Mouse (Mus musculus) liver, embryonic 16.5 days (tissue): ENCODE data around the gene Sycn. TPM values are rescaled to one million over a fixed set of nuclear protein-coding genes. Genes with fewer than 3 reads are reported as not detected.
A peak's percentile ranks its signal among the peaks of the same experiment; 100 is the strongest.

Experiments
- ATAC-seq: fragments of 200-750 bp; cut with Nextera tagmentation; 2 replicates; pipeline ENCODE4 v1.8.0; 2017; ENCODE audit warnings: low read depth, mild to moderate bottlenecking, moderate number of reproducible peaks, moderate library complexity
- H3K27ac ChIP-seq: fragments of 300-500 bp; sonication (generic); 2 replicates; pipeline ENCODE4 v1.5.1; 2014; ENCODE audit warnings: mild to moderate bottlenecking, low read length
- H3K27me3 ChIP-seq: fragments of 300-500 bp; sonication (generic); 2 replicates; pipeline ENCODE4 v1.6.1; 2014; ENCODE audit warnings: low read depth, low read length, mixed read lengths; ENCODE audit not compliant: control insufficient read depth, insufficient read depth
- H3K36me3 ChIP-seq: fragments of 300-500 bp; sonication (generic); 2 replicates; pipeline ENCODE4 v1.6.1; 2014; ENCODE audit warnings: mild to moderate bottlenecking; ENCODE audit not compliant: control insufficient read depth, insufficient read depth
- H3K4me1 ChIP-seq: fragments of 300-500 bp; sonication (generic); 2 replicates; pipeline ENCODE4 v1.6.1; 2014; ENCODE audit warnings: low read depth, low read length, mixed read lengths; ENCODE audit not compliant: control insufficient read depth
- H3K4me2 ChIP-seq: fragments of 300-500 bp; sonication (generic); 2 replicates; pipeline ENCODE4 v1.6.1; 2014; ENCODE audit warnings: low read depth, low read length, mixed read lengths
- H3K4me3 ChIP-seq: fragments of 300-500 bp; sonication (generic); 2 replicates; pipeline ENCODE4 v1.5.1; 2014; ENCODE audit warnings: low read depth, mild to moderate bottlenecking, low read length
- H3K9ac ChIP-seq: fragments of 300-500 bp; sonication (generic); 2 replicates; pipeline ENCODE4 v1.6.1; 2014; ENCODE audit warnings: low read depth, low read length
- H3K9me3 ChIP-seq: fragments of 300-500 bp; sonication (generic); replicated peaks from 2 replicates; pipeline ENCODE4 v1.6.1; 2016; ENCODE audit warnings: low read length; ENCODE audit not compliant: control insufficient read depth
- WGBS: fragments of 180-500 bp; shearing (Covaris S2); extraction: QIAGEN DNeasy Blood & Tissue Kit; methylation state at CpG from one replicate; pipeline ENCODE4 v1.1.7; 2014; ENCODE audit not compliant: insufficient replicate concordance; 5-methylcytosine and 5-hydroxymethylcytosine counted together
- polyA plus RNA-seq: library from polyadenylated mRNA; unstranded; fragments of >200 nt; fragmentation: Nextera tagmentation; extraction: Ambion mirVana; gene quantifications from 2 replicates; pipeline ENCODE4 v1.2.1, GENCODE M21; 2015

Gene Sycn
- polyA plus RNA-seq, 1 experiment from 2014 or later: 2.5 TPM

DNA sequence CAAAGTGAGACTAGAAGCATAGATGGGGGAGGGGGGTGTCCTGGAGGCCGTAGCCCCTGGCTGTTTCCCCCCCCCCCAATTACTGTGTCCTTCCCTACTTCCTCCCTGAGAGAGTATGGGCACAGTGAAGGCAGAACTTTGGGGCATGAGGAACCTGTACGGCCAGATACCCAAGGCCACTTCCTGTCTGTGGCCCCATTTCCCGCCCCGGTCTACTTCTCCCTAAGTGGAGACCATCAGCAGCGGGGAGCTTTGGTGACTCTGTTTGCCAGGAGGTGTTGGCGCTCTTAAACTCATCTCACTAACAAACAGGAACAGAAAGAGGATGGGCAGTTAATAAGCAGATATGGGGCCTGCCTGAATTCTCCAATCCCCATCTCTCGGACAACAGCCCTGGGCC, 6.9 kb downstream of the Sycn start:
- Histone ChIP-seq H3K4me1 (no peaks in the 10 kb centered on the region), H3K27me3 (peaks cover 36% of the 10 kb centered on the region), H3K4me3 (no peak overlapping the region), H3K4me2 (0 out of 2 replicates have a peak overlapping the region, but pooled peaks have one; percentile 5), H3K36me3 (no peaks in the 10 kb centered on the region), H3K27ac (no peak overlapping the region), H3K9ac (no peak overlapping the region), H3K9me3 (no peaks in the 10 kb centered on the region)
- WGBS: 18% methylated on average over 7 of the region's 7 CpGs
- no peak for ATAC-seq

- no peak overlapping the region for H3K9ac ChIP-seq
- H3K4me2 ChIP-seq: no peak overlapping the region
- no peaks in the 10 kb centered on the region for H3K36me3 ChIP-seq
- 69% methylated on average over 6 of the region's 6 CpGs for WGBS
- H3K9me3 ChIP-seq: no peaks in the 10 kb centered on the region
- H3K27ac ChIP-seq: no peak overlapping the region
- H3K4me3 ChIP-seq: no peak overlapping the region
- no peaks in the 10 kb centered on the region for H3K27me3 ChIP-seq
- H3K4me1 ChIP-seq: peaks cover 4% of the 10 kb centered on the region; the same call in 1 of the 2 replicates
- ATAC-seq: no peak
Measured at GRCm38 (mm10) chr7:28553076-28553475, 12.4 kb downstream of the Sycn start.

DNA sequence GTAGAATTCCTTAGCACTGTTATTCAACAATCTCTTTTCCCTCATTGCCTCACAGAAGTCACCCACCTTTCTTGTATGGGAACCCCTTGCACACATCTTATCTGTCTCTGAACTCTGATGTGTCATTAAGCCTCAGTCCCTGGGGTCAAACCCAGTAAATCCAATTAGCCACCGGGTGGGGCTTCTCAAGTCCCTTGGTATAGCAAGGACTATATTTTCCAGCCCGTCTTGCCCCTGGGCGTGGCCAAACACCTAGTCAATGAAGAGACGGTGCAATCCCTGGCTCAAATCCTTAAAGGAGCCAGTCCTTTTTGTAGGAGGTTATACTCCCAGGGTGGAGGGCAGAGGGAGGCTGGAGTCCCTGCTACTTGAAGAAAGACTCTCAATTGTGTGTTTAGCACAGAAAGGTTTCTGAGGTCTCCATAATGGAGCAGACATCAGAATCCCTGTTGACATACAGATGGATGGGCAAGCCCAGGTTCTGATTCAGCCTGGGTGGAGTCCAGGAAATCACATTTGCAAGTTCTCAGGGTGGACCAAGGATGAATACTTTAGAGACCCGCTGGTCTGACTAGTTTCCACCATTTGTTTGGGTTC, 15.4 kb downstream of the Sycn start:
- peaks cover 9% of the 10 kb centered on the region for H3K36me3 ChIP-seq
- no peak for ATAC-seq
- H3K27me3 ChIP-seq: no peaks in the 10 kb centered on the region
- no peak overlapping the region for H3K4me2 ChIP-seq
- H3K27ac ChIP-seq: no peak overlapping the region
- H3K9me3 ChIP-seq: no peaks in the 10 kb centered on the region
- 22% methylated on average over 5 of the region's 5 CpGs for WGBS
- no peak overlapping the region for H3K4me3 ChIP-seq
- H3K4me1 ChIP-seq: peaks cover 4% of the 10 kb centered on the region; the same call in 1 of the 2 replicates
- H3K9ac ChIP-seq: no peak overlapping the region

GRCm38 (mm10) chr7:28557069-28557468, 16.4 kb downstream of the Sycn start:
- Histone ChIP-seq H3K9me3 (no peaks in the 10 kb centered on the region), H3K4me2 (no peak overlapping the region), H3K27me3 (no peaks in the 10 kb centered on the region), H3K4me3 (no peak overlapping the region), H3K27ac (no peak overlapping the region), H3K4me1 (peaks cover 4% of the 10 kb centered on the region; the same call in 1 of the 2 replicates), H3K36me3 (peaks cover 12% of the 10 kb centered on the region), H3K9ac (no peak overlapping the region)
- 58% methylated on average over 5 of the region's 5 CpGs for WGBS
- no peak for ATAC-seq

GRCm38 (mm10) chr7:28557708-28558107, 17.0 kb downstream of the Sycn start:
- H3K9me3 ChIP-seq: no peaks in the 10 kb centered on the region
- 16% methylated on average over 6 of the region's 6 CpGs for WGBS
- no peaks in the 10 kb centered on the region for H3K27me3 ChIP-seq
- H3K27ac ChIP-seq: no peak overlapping the region
- H3K9ac ChIP-seq: no peak overlapping the region
- no peak overlapping the region for H3K4me3 ChIP-seq
- H3K4me1 ChIP-seq: peaks cover 4% of the 10 kb centered on the region; the same call in 1 of the 2 replicates
- peaks cover 12% of the 10 kb centered on the region for H3K36me3 ChIP-seq
- ATAC-seq: no peak
- H3K4me2 ChIP-seq: no peak overlapping the region

GRCm38 (mm10) chr7:28558486-28558885, 17.8 kb downstream of the Sycn start:
- no peak for ATAC-seq
- 50% methylated on average over 4 of the region's 4 CpGs for WGBS
- no peaks in the 10 kb centered on the region for H3K9me3 ChIP-seq
- H3K27ac ChIP-seq: no peak overlapping the region
- H3K27me3 ChIP-seq: no peaks in the 10 kb centered on the region
- no peak overlapping the region for H3K4me3 ChIP-seq
- H3K4me2 ChIP-seq: no peak overlapping the region
- H3K4me1 ChIP-seq: peaks cover 4% of the 10 kb centered on the region; the same call in 1 of the 2 replicates
- H3K9ac ChIP-seq: no peak overlapping the region
- peaks cover 15% of the 10 kb centered on the region for H3K36me3 ChIP-seq

DNA sequence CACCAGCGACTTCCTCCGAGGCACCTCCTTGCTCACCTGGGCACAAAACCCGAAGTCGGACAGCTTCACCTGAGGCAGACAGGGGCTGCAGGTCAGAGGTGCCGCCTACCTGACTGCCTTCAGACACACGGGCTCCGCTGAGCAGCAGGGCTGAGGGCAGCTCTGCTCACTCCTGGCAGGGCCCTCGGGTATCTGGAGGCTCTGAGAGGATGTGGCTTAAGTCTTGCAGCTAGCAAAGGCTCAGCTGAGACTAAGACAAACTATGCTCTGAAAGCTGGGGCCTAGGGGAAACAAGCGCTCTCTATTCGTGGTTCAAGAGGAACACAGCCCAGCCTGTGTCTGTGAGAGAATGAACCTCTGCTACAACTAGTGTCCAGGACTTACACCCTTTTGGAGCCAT, 20.2 kb downstream of the Sycn start:
- H3K4me1 ChIP-seq: peaks cover 4% of the 10 kb centered on the region; the same call in 1 of the 2 replicates
- no peak overlapping the region for H3K4me2 ChIP-seq
- H3K9ac ChIP-seq: no peak overlapping the region
- no peak overlapping the region for H3K27ac ChIP-seq
- ATAC-seq: no peak
- 78% methylated on average over 10 of the region's 10 CpGs for WGBS
- peaks cover 33% of the 10 kb centered on the region for H3K36me3 ChIP-seq
- H3K27me3 ChIP-seq: no peaks in the 10 kb centered on the region
- H3K4me3 ChIP-seq: no peak overlapping the region
- no peaks in the 10 kb centered on the region for H3K9me3 ChIP-seq

- Histone ChIP-seq H3K4me2 (no peak overlapping the region), H3K9ac (no peak overlapping the region), H3K9me3 (no peaks in the 10 kb centered on the region), H3K27ac (no peak overlapping the region), H3K4me1 (peaks cover 4% of the 10 kb centered on the region; the same call in 1 of the 2 replicates), H3K36me3 (peaks cover 42% of the 10 kb centered on the region), H3K27me3 (no peaks in the 10 kb centered on the region), H3K4me3 (no peak overlapping the region)
- 87% methylated on average over 11 of the region's 11 CpGs for WGBS
- no peak for ATAC-seq
Measured at GRCm38 (mm10) chr7:28561967-28562366, 21.3 kb downstream of the Sycn start.

- H3K27ac ChIP-seq: no peak overlapping the region
- peaks cover 4% of the 10 kb centered on the region; the same call in 1 of the 2 replicates for H3K4me1 ChIP-seq
- no peak overlapping the region for H3K4me2 ChIP-seq
- H3K9ac ChIP-seq: no peak overlapping the region
- no peak overlapping the region for H3K4me3 ChIP-seq
- no peak for ATAC-seq
- H3K36me3 ChIP-seq: peaks cover 46% of the 10 kb centered on the region
- H3K9me3 ChIP-seq: no peaks in the 10 kb centered on the region
- 83% methylated on average over 13 of the region's 13 CpGs for WGBS
- no peaks in the 10 kb centered on the region for H3K27me3 ChIP-seq
Measured at GRCm38 (mm10) chr7:28562371-28562770, 21.7 kb downstream of the Sycn start.
